8 mouse cellular contexts compared by ENCODE assay signal in the genomic region with DNA sequence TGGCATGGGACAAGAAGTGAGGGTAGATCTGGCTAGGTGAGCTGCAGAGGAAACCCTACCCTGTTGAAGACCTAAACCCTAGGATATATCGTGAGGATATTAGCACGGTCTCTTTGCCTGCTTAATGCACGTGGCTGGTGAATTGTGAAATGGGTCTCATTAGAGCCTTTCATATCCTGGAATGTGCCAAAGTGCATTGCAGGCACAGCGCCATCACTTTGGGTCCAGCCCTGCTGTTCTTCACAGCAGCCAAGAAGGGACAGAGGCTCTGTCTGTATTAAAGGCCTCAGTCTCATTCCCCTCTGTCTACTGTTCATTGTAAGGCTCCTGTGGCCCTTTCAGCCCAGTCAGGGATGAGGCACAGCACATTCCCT.
DNase-seq lines count a peak whose midpoint lies in the region; ATAC-seq lines count a peak whose summit lies in the region.

No protein-coding gene starts in this region.

- 34% methylated on average over 4 of the region's 4 CpGs for WGBS in forebrain, embryonic 11.5 days

- ATAC-seq in cerebellum, adult (ENCODE audit: insufficient number of reproducible peaks, low FRiP score, low TSS enrichment): peak; percentile 88
- ATAC-seq in forebrain, embryonic 11.5 days (replicated peaks; ENCODE audit: low FRiP score): peak; percentile 70

- DNase-seq in cerebellum, adult 11 months: no peak
- DNase-seq in forebrain, embryonic 11.5 days (ENCODE audit: low spot score): peak; percentile 56
- peak; percentile 76 for DNase-seq in layer of hippocampus, adult 9-11 months
- DNase-seq in retina, postnatal 1 day: peak; percentile 92
- no peak for DNase-seq in embryo, embryonic 9.5 days (ENCODE audit: extremely low spot score)
- no peak for DNase-seq in heart, postnatal 4 days
- no peak for DNase-seq in lung, postnatal 4 days

- no peaks in the 10 kb centered on the region for H3K9me3 ChIP-seq in forebrain, embryonic 11.5 days (ENCODE audit: control insufficient read depth, low read length)

- no peak overlapping the region for H3K4me3 ChIP-seq in forebrain, embryonic 11.5 days (ENCODE audit: low read depth, low read length)

- H3K27me3 ChIP-seq in forebrain, embryonic 11.5 days (ENCODE audit: control insufficient read depth, insufficient read depth, low read length): no peaks in the 10 kb centered on the region

- no peak overlapping the region for H3K27ac ChIP-seq in forebrain, embryonic 11.5 days (ENCODE audit: low read depth, low read length)

- 0 out of 2 replicates have a peak, but pooled peaks cover 2% of the 10 kb centered on the region for H3K4me1 ChIP-seq in forebrain, embryonic 11.5 days (replicated peaks; ENCODE audit: control insufficient read depth, insufficient read depth, low read length)

- H3K36me3 ChIP-seq in forebrain, embryonic 11.5 days (ENCODE audit: control insufficient read depth, insufficient read depth, low read length): no peaks in the 10 kb centered on the region

- H3K9ac ChIP-seq in forebrain, embryonic 11.5 days (ENCODE audit: low read length): no peak overlapping the region

- no peak overlapping the region for H3K4me2 ChIP-seq in forebrain, embryonic 11.5 days (ENCODE audit: low read depth, low read length, severe bottlenecking)

Comparison
In these comparisons a context has a peak if more than half of its experiments do, and no peak if none do; other contexts are left out.
1. DNase-seq: peak in forebrain, embryonic 11.5 days (single experiment), layer of hippocampus, adult 9-11 months (single experiment) and retina, postnatal 1 day (single experiment); none in cerebellum, adult 11 months (single experiment), embryo, embryonic 9.5 days (single experiment), heart, postnatal 4 days (single experiment) and lung, postnatal 4 days (0 of 2).